Mouse (Mus musculus) heart, embryonic 12.5 days (tissue): ENCODE measurements at regions not wholly inside any gene's neighbourhood (a gene's known extent, or its start where the extent isn't known, plus 50 kb on each side); places are given as distances from the start of the nearest gene placed in this dataset.

Source experiments
- ATAC-seq: fragments of 200-750 bp; cut with Nextera tagmentation; 2 replicates; pipeline ENCODE4 v1.8.0; 2017; ENCODE audit warnings: moderate TSS enrichment, moderate library complexity; ENCODE audit not compliant: insufficient number of reproducible peaks, low FRiP score
- H3K27ac ChIP-seq: fragments of 300-500 bp; sonication (generic); 2 replicates; pipeline ENCODE4 v1.5.1; 2016; ENCODE audit warnings: mild to moderate bottlenecking, moderate library complexity; ENCODE audit not compliant: poor library complexity, severe bottlenecking
- H3K27me3 ChIP-seq: fragments of 300-500 bp; sonication (generic); replicated peaks from 2 replicates; pipeline ENCODE4 v1.6.1; 2016; ENCODE audit warnings: mild to moderate bottlenecking, moderate library complexity
- H3K36me3 ChIP-seq: fragments of 300-500 bp; sonication (generic); 2 replicates; pipeline ENCODE4 v1.6.1; 2016; ENCODE audit warnings: mild to moderate bottlenecking, moderate library complexity
- H3K4me1 ChIP-seq: fragments of 300-500 bp; sonication (generic); replicated peaks from 2 replicates; pipeline ENCODE4 v1.6.1; 2016; ENCODE audit warnings: mild to moderate bottlenecking
- H3K4me2 ChIP-seq: fragments of 300-500 bp; sonication (generic); 2 replicates; pipeline ENCODE4 v1.6.1; 2016; ENCODE audit warnings: mild to moderate bottlenecking, moderate library complexity
- H3K4me3 ChIP-seq: fragments of 300-500 bp; sonication (generic); 2 replicates; pipeline ENCODE4 v1.5.1; 2016; ENCODE audit warnings: mild to moderate bottlenecking
- H3K9ac ChIP-seq: fragments of 300-500 bp; sonication (generic); 2 replicates; pipeline ENCODE4 v1.6.1; 2016; ENCODE audit warnings: mild to moderate bottlenecking, moderate library complexity
- H3K9me3 ChIP-seq: fragments of 300-500 bp; sonication (generic); replicated peaks from 2 replicates; pipeline ENCODE4 v1.6.1; 2016; ENCODE audit warnings: mild to moderate bottlenecking, moderate library complexity
- WGBS: fragments of 180-500 bp; shearing (Covaris S2); methylation state at CpG from one replicate; pipeline ENCODE4 v1.1.7; 2016; 5-methylcytosine and 5-hydroxymethylcytosine counted together

- H3K9me3 ChIP-seq, result peaks cover 8% of the 10 kb centered on the region; the same call in 1 of the 2 replicates
- no peaks in the 10 kb centered on the region for H3K36me3 ChIP-seq
- H3K9ac ChIP-seq, result no peak overlapping the region
- no peak overlapping the region for H3K27ac ChIP-seq
- no peak overlapping the region for H3K4me3 ChIP-seq
- no peak overlapping the region for H3K4me2 ChIP-seq
- ATAC-seq, result no peak
- no peaks in the 10 kb centered on the region for H3K4me1 ChIP-seq
- H3K27me3 ChIP-seq, result no peaks in the 10 kb centered on the region
Measured at GRCm38 (mm10) chr19:14692183-14692582, 94.3 kb upstream of the Tle4 start.

GRCm38 (mm10) chr19:14685628-14686027, 87.8 kb upstream of the Tle4 start:
- H3K9me3 ChIP-seq, result peaks cover 8% of the 10 kb centered on the region; the same call in 1 of the 2 replicates
- no peaks in the 10 kb centered on the region for H3K36me3 ChIP-seq
- no peak overlapping the region for H3K27ac ChIP-seq
- 88% methylated on average over 1 of the region's 1 CpGs for WGBS
- H3K4me3 ChIP-seq, result no peak overlapping the region
- H3K9ac ChIP-seq, result no peak overlapping the region
- H3K4me1 ChIP-seq, result no peaks in the 10 kb centered on the region
- no peak for ATAC-seq
- no peaks in the 10 kb centered on the region for H3K27me3 ChIP-seq
- H3K4me2 ChIP-seq, result no peak overlapping the region

GRCm38 (mm10) chr19:14684669-14685068, 86.8 kb upstream of the Tle4 start:
- H3K4me3 ChIP-seq, result no peak overlapping the region
- ATAC-seq, result no peak
- 88% methylated on average over 3 of the region's 3 CpGs for WGBS
- no peak overlapping the region for H3K9ac ChIP-seq
- no peak overlapping the region for H3K27ac ChIP-seq
- no peaks in the 10 kb centered on the region for H3K4me1 ChIP-seq
- no peaks in the 10 kb centered on the region for H3K27me3 ChIP-seq
- H3K36me3 ChIP-seq, result no peaks in the 10 kb centered on the region
- H3K4me2 ChIP-seq, result no peak overlapping the region
- peaks cover 8% of the 10 kb centered on the region; the same call in 1 of the 2 replicates for H3K9me3 ChIP-seq

DNA sequence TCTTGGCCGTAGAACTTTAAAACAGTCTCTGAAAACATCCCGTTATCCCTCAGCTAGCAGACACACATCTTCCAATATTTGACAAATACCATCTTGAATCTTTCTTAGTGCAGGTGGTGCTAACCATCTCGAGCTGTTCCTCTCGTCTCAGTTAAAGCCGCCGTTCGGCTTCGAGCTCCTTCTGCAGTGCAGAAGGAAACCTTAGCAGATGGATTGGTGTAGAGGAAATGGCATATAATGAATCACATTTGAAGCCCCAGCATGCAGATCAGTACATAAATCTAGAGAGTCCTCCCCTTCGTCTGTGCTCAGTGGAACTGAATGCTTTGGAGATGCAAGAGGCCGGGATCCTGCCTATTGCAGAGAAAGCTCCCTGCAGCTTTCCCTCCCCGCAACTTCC, 83.5 kb upstream of the Tle4 start:
- Histone ChIP-seq H3K4me2 (no peak overlapping the region), H3K4me3 (no peak overlapping the region), H3K4me1 (no peaks in the 10 kb centered on the region), H3K9ac (no peak overlapping the region), H3K9me3 (no peaks in the 10 kb centered on the region), H3K27me3 (no peaks in the 10 kb centered on the region), H3K27ac (no peak overlapping the region), H3K36me3 (no peaks in the 10 kb centered on the region)
- no peak for ATAC-seq
- WGBS, result 79% methylated on average over 11 of the region's 11 CpGs

- no peaks in the 10 kb centered on the region for H3K27me3 ChIP-seq
- H3K27ac ChIP-seq, result no peak overlapping the region
- no peak for ATAC-seq
- H3K36me3 ChIP-seq, result no peaks in the 10 kb centered on the region
- H3K9me3 ChIP-seq, result no peaks in the 10 kb centered on the region
- no peak overlapping the region for H3K4me3 ChIP-seq
- no peaks in the 10 kb centered on the region for H3K4me1 ChIP-seq
- WGBS, result 90% methylated on average over 2 of the region's 2 CpGs
- no peak overlapping the region for H3K9ac ChIP-seq
- H3K4me2 ChIP-seq, result no peak overlapping the region
Measured at GRCm38 (mm10) chr19:14679776-14680175, 81.9 kb upstream of the Tle4 start.

GRCm38 (mm10) chr19:14678584-14678983, 80.7 kb upstream of the Tle4 start:
- ATAC-seq, result no peak
- no peaks in the 10 kb centered on the region for H3K9me3 ChIP-seq
- 76% methylated on average over 4 of the region's 4 CpGs for WGBS
- H3K4me2 ChIP-seq, result no peak overlapping the region
- no peaks in the 10 kb centered on the region for H3K36me3 ChIP-seq
- H3K9ac ChIP-seq, result no peak overlapping the region
- no peaks in the 10 kb centered on the region for H3K4me1 ChIP-seq
- H3K27me3 ChIP-seq, result no peaks in the 10 kb centered on the region
- no peak overlapping the region for H3K27ac ChIP-seq
- H3K4me3 ChIP-seq, result no peak overlapping the region

DNA sequence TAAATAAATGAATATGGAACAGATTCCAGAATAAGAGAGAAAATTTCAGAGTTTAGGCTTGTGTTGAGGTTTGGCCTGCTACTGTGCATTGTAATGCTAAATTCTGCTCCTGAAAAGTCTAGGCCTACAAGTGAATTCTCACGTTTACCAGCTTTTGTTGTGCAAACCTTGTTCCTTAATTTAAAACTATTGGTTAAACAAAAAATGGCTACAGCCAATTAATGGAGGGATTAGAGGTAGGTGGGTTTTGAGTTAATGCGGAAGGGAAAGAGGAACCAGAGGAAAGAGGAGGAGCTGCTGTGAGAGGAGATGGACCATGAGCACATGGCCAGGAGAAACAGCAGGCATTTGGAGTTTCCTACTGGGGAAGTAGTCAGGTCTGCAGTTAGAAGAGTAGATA, 79.1 kb upstream of the Tle4 start:
- H3K4me2 ChIP-seq, result no peak overlapping the region
- WGBS, result 54% methylated on average over 2 of the region's 2 CpGs
- no peaks in the 10 kb centered on the region for H3K36me3 ChIP-seq
- H3K4me1 ChIP-seq, result no peaks in the 10 kb centered on the region
- H3K27ac ChIP-seq, result no peak overlapping the region
- H3K9ac ChIP-seq, result no peak overlapping the region
- H3K4me3 ChIP-seq, result no peak overlapping the region
- H3K27me3 ChIP-seq, result no peaks in the 10 kb centered on the region
- ATAC-seq, result no peak
- H3K9me3 ChIP-seq, result no peaks in the 10 kb centered on the region

- Histone ChIP-seq H3K9ac (no peak overlapping the region), H3K27me3 (no peaks in the 10 kb centered on the region), H3K4me3 (no peak overlapping the region), H3K9me3 (no peaks in the 10 kb centered on the region), H3K27ac (no peak overlapping the region), H3K4me2 (no peak overlapping the region), H3K36me3 (no peaks in the 10 kb centered on the region), H3K4me1 (no peaks in the 10 kb centered on the region)
- ATAC-seq, result no peak
Measured at GRCm38 (mm10) chr19:14670821-14671104, 72.9 kb upstream of the Tle4 start.

- H3K9ac ChIP-seq, result no peak overlapping the region
- H3K4me3 ChIP-seq, result no peak overlapping the region
- no peak for ATAC-seq
- H3K36me3 ChIP-seq, result no peaks in the 10 kb centered on the region
- H3K4me2 ChIP-seq, result no peak overlapping the region
- H3K27me3 ChIP-seq, result no peaks in the 10 kb centered on the region
- H3K9me3 ChIP-seq, result no peaks in the 10 kb centered on the region
- H3K4me1 ChIP-seq, result no peaks in the 10 kb centered on the region
- WGBS, result 65% methylated on average over 12 of the region's 13 CpGs
- no peak overlapping the region for H3K27ac ChIP-seq
Measured at GRCm38 (mm10) chr19:14670078-14670820, 72.4 kb upstream of the Tle4 start.

GRCm38 (mm10) chr19:14668512-14669181, 70.8 kb upstream of the Tle4 start:
- no peaks in the 10 kb centered on the region for H3K27me3 ChIP-seq
- no peak overlapping the region for H3K9ac ChIP-seq
- no peaks in the 10 kb centered on the region for H3K36me3 ChIP-seq
- H3K4me2 ChIP-seq, result no peak overlapping the region
- H3K4me1 ChIP-seq, result no peaks in the 10 kb centered on the region
- no peaks in the 10 kb centered on the region for H3K9me3 ChIP-seq
- no peak overlapping the region for H3K27ac ChIP-seq
- ATAC-seq, result no peak
- WGBS, result 74% methylated on average over 4 of the region's 4 CpGs
- H3K4me3 ChIP-seq, result no peak overlapping the region

DNA sequence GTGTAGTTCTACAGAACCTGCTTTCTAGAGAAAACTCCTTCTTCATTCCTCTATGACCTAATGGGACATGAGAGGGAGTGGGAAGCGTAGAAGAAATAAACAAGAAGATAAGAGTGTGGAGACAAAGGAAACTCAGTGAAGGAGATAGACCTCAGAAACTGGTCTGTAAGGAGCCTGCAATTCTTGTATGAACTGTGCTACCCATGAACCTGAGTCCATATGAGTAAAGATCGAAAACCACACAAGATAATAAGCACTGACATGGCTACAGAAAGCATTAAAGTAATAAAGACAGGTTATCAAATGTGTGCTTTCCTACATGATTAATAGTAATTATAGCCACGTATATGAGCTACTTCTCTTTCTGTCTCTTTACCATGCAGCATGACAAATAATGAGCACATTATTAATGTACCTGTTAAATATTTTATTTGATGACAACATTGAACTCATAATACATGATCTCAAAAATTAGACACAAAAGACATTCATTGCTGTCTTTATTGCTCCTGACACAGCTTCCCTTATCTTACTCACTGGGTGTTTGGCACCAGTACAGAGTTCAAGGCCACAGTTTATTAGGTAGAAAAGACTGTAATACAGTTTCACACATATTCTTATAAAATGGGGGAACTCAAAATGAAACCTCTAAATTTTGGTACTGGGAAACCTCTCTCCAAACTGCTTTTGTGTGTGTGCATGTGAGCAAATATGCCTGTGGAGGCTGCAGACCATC, 67.0 kb upstream of the Tle4 start:
- Histone ChIP-seq H3K9me3 (no peaks in the 10 kb centered on the region), H3K27me3 (no peaks in the 10 kb centered on the region), H3K4me1 (no peaks in the 10 kb centered on the region), H3K27ac (no peak overlapping the region), H3K9ac (no peak overlapping the region), H3K4me2 (no peak overlapping the region), H3K36me3 (no peaks in the 10 kb centered on the region), H3K4me3 (no peak overlapping the region)
- 79% methylated on average over 3 of the region's 3 CpGs for WGBS
- ATAC-seq, result no peak
